Mouse (Mus musculus): ENCODE measurements around the gene Tchh. TPM values are rescaled to one million over a fixed set of nuclear protein-coding genes. Genes with fewer than 3 reads are reported as not detected.

Tchh gene
- total RNA-seq, 2 experiments from 2014 or later: 1.1 to 1.5 TPM

DNA sequence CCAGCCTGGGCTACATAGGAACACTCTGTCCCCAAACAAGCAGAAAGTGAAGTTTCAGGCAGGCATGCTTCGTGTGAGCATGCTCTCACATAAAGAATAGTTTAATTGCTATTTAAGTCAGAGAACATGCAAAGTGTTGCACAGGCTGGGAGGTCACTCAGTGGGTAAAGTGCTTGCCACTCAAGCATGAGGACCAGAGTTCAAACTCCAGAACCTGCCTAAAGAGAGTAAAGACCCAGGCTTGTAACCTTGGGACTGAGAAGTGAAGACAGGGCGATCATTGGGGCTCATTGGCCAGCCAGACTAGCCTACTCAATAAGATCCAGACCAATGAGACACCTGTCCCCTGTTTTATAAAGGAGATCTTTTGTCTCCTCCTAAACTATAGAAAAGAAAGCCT is 46.4 kb downstream of the Tchh start:
- intact Hi-C loops (cut with DNase I): no loop called here
- no peak for DNase-seq (ENCODE audit: low spot score in 2 of 2)

DNA sequence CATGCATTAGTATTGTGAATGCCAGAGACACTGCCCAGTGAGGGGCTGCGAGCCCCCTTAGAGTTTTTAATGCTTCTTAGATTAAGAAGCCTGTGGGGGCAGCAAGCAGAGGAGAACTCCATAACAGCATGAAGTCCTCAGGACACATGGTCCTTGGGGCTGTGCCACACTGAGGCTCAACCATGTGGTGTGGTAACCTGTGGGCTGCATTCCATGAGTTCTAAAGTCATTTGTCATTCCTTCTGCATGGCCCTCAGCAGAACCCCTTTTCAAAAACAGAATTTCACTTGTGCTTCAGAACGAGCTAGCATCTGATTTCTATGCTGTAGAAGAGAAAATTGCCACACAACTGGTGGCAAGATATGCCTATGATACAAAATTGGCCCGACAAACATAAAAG is 50.0 kb downstream of the Tchh start:
- DNase-seq (ENCODE audit: low spot score in 2 of 2): no peak
- intact Hi-C loops (cut with DNase I): loop anchor here (5.0 kb wide), 2 partner anchors 180 to 360 kb away; no protein-coding TSS in a partner anchor

DNA sequence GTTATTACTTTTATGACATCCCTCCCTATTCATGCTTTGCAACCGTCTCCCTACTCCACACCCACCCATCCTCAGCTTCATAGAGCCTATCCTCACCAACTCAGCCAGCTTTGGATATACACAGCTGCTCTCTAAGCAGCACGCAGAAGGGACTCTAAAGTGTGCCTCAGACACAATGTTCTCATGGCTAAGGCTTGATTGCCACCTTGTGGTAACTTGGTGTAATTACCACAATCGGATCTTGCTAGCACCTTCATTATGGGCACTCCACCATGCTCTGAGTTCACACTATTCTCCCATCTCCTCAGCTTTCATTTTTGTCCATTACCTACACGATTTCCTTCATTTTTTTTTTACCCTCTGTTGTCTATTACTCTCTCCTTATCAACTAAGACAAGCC is 51.9 kb downstream of the Tchh start:
- peak; percentile 76 to 87 for DNase-seq (ENCODE audit: low spot score in 2 of 2)
- intact Hi-C loops (cut with DNase I): loop anchor here (1.0 to 5.0 kb wide), 4 partner anchors 132 to 379 kb away; no protein-coding TSS in a partner anchor

DNA sequence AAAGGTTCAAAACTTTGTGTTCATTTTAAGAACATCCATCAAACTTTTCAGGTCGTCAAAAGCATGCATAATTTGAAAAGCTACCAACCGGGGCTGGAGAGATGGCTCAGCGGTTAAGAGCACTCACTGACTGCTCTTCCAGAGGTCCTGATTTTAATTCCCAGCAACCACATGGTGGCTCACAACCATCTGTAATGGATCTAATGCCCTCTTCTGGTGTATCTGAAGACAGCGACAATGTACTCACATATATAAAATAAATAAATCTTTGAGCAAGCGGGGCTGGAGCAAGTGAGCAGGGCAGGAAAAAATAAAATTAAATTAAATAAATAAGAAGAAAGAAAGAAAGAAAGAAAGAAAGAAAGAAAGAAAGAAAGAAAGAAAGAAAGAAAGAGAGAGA is 52.6 kb downstream of the Tchh start:
- intact Hi-C loops (cut with DNase I): loop anchor here (1.0 to 5.0 kb wide), 4 partner anchors 132 to 380 kb away; no protein-coding TSS in a partner anchor
- peak in 1 of 2 experiments; percentile 13 for DNase-seq (ENCODE audit: low spot score in 2 of 2)

DNA sequence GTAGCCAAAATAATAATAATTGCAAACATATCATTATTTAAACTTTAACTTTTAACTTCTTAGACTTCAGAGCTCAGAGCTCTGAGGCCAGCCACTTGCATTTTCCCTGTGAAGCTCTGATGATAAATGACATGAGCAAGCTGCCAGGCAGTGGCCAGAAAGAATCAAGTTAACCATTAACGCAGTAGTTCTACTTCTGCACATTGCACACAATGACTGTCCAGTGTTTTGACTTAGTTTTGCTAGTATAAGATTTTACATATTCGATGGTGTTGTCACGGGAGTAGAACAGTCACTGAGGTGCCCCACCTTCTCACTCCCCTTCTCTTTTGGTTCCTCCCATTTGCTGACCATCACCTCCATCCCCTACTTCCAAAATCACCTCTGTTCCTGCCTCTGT is 55.0 kb downstream of the Tchh start:
- DNase-seq (ENCODE audit: low spot score in 2 of 2): no peak
- intact Hi-C loops (cut with DNase I): no loop called here

Small RNAs within 50 kb of the gene (microRNA-seq; reads per million reads assigned to microRNA genes)
- gene Gm22752: 0 reads per million in 2 experiments

Other genes starting within 250 kb of the Tchh start
- not detected for gene Flg2, start 245.1 kb upstream of the Tchh start, total RNA-seq (2021)
- gene Flg, start 168.8 kb upstream of the Tchh start, total RNA-seq (2021): not detected
- gene Hrnr, start 122.6 kb upstream of the Tchh start, total RNA-seq (2021): under 1 TPM in 1 of 2 experiments, not detected in 1; 0.02 TPM
- not detected for gene Rptn, start 48.6 kb upstream of the Tchh start, total RNA-seq (2021)
- not detected for gene Tchhl1, start 26.4 kb downstream of the Tchh start, total RNA-seq (2021)
- gene S100a11, start 78.2 kb downstream of the Tchh start, total RNA-seq (2021): 10 to 100 TPM in 1 of 2 experiments, 1 to 10 TPM in 1; 8.3 to 11.3 TPM
- gene S100a10, start 112.8 kb downstream of the Tchh start, total RNA-seq (2021): 10 to 100 TPM; 35.9 to 41.5 TPM
- gene Tdpoz2, start 210.4 kb downstream of the Tchh start, total RNA-seq (2021): not detected
- gene Tdpoz1, start 234.0 kb downstream of the Tchh start, total RNA-seq (2021): not detected